Mouse (Mus musculus) c-Kit-positive CD71-positive TER-119-negative erythroid progenitor cells, embryonic 14.5 days (primary cell): Measurements from ENCODE around the gene Ints3.

Source experiments
- DNase-seq: peaks from one replicate; pipeline ENCODE4 v3.0.0-alpha.2; 2013; ENCODE audit warnings: low read depth

Gene Ints3

GRCm38 (mm10) chr3:90433381-90434020 lies at the start of gene Ints3:
Gene Ints3, minus strand, starts transcription at chr3:90433622.
- peak; percentile 97 for DNase-seq

GRCm38 (mm10) chr3:90475831-90476611 lies 42.6 kb upstream of the Ints3 start, which contains the start of gene Ilf2:
Gene Ilf2, plus strand, starts transcription at chr3:90476126.
- peak; percentile 94 for DNase-seq

- peak; percentile 25 for DNase-seq
These were observed 41.9 kb upstream of the Ints3 start for GRCm38 (mm10) chr3:90475151-90475830.

GRCm38 (mm10) chr3:90472213-90472612 lies 38.8 kb upstream of the Ints3 start:
- peak; percentile 62 for DNase-seq

- no peak for DNase-seq
These were observed 34.3 kb upstream of the Ints3 start for GRCm38 (mm10) chr3:90467618-90468300.

- DNase-seq: peak; percentile 44
These were observed 32.9 kb upstream of the Ints3 start for GRCm38 (mm10) chr3:90466311-90466766.

GRCm38 (mm10) chr3:90465686-90466310 lies 32.4 kb upstream of the Ints3 start, which contains the start of gene Npr1:
Gene Npr1, minus strand, starts transcription at chr3:90465866.
- DNase-seq: no peak

GRCm38 (mm10) chr3:90465081-90465685 lies 31.8 kb upstream of the Ints3 start:
- no peak for DNase-seq

- DNase-seq: no peak
These were observed 31.2 kb upstream of the Ints3 start for GRCm38 (mm10) chr3:90464552-90465080.

- no peak for DNase-seq
These were observed 29.2 kb upstream of the Ints3 start for GRCm38 (mm10) chr3:90462579-90462978.

- DNase-seq: no peak
These were observed 28.5 kb upstream of the Ints3 start for GRCm38 (mm10) chr3:90461935-90462334.

- DNase-seq: no peak
These were observed 26.9 kb upstream of the Ints3 start for GRCm38 (mm10) chr3:90460315-90460714.

GRCm38 (mm10) chr3:90459727-90460126 lies 26.3 kb upstream of the Ints3 start:
- no peak for DNase-seq

GRCm38 (mm10) chr3:90454931-90455330 lies 21.5 kb upstream of the Ints3 start:
- DNase-seq: no peak

GRCm38 (mm10) chr3:90451396-90452095 lies 18.1 kb upstream of the Ints3 start:
- no peak for DNase-seq

- no peak for DNase-seq
These were observed 17.5 kb upstream of the Ints3 start for GRCm38 (mm10) chr3:90450874-90451273.

GRCm38 (mm10) chr3:90448626-90449025 lies 15.2 kb upstream of the Ints3 start:
- no peak for DNase-seq

- no peak for DNase-seq
These were observed 13.7 kb upstream of the Ints3 start for GRCm38 (mm10) chr3:90447123-90447494.

GRCm38 (mm10) chr3:90446389-90447122 lies 13.1 kb upstream of the Ints3 start:
- no peak for DNase-seq
